Mouse (Mus musculus) small intestine, adult 2 months (tissue): ENCODE results near the gene Cacna1a. TPM values are rescaled to one million over a fixed set of nuclear protein-coding genes. Genes with fewer than 3 reads are reported as not detected.

Experiments
- H3K27ac ChIP-seq: fragments of 200-500 bp; 2 replicates; pipeline ENCODE4 v1.5.1; 2012; ENCODE audit warnings: low read depth, low read length, control low read depth, inconsistent platforms; ENCODE audit not compliant: insufficient read depth
- H3K27me3 ChIP-seq: fragments of 200-500 bp; 2 replicates; pipeline ENCODE4 v1.6.1; 2012; ENCODE audit warnings: mild to moderate bottlenecking, moderate library complexity, low read length, inconsistent platforms; ENCODE audit not compliant: control insufficient read depth, insufficient read depth
- H3K36me3 ChIP-seq: fragments of 200-500 bp; 2 replicates; pipeline ENCODE4 v1.6.1; 2012; ENCODE audit warnings: mild to moderate bottlenecking, low read length, control low read depth, inconsistent platforms; ENCODE audit not compliant: control insufficient read depth, insufficient read depth
- H3K4me1 ChIP-seq: fragments of 200-500 bp; 2 replicates; pipeline ENCODE4 v1.6.1; 2012; ENCODE audit warnings: low read length, inconsistent platforms, mixed read lengths; ENCODE audit not compliant: control insufficient read depth, insufficient read depth, insufficient read length
- H3K4me3 ChIP-seq: fragments of 200-500 bp; 2 replicates; pipeline ENCODE4 v1.5.1; 2012; ENCODE audit warnings: low read depth, mild to moderate bottlenecking, control low read depth, inconsistent platforms, low read length, moderate library complexity
- CTCF ChIP-seq: fragments of 200-500 bp; IDR thresholded peaks from 2 replicates; pipeline ENCODE4 v1.5.1; 2012; ENCODE audit warnings: low read depth, mild to moderate bottlenecking, control low read depth, inconsistent platforms, low read length, moderate library complexity, mixed read lengths; ENCODE audit not compliant: insufficient replicate concordance, insufficient read length; ENCODE audit errors: extremely low read depth
- POLR2A ChIP-seq: fragments of 200-500 bp; IDR thresholded peaks from 2 replicates; pipeline ENCODE4 v1.6.1; 2012; ENCODE audit warnings: low read depth, mild to moderate bottlenecking, control low read depth, inconsistent platforms, low read length, moderate library complexity
- WGBS: fragments of 180-500 bp; shearing (Covaris S2); methylation state at CpG from one replicate; pipeline ENCODE4 v1.1.7; 2018; 5-methylcytosine and 5-hydroxymethylcytosine counted together
- polyA plus RNA-seq: library from polyadenylated mRNA; depleted of rRNA; stranded (reverse); fragments of >200 nt; gene quantifications from 2 replicates; pipeline ENCODE4 v1.2.3, GENCODE M21; 2012

Cacna1a gene
- polyA plus RNA-seq, 1 experiment = 23.5 TPM

DNA sequence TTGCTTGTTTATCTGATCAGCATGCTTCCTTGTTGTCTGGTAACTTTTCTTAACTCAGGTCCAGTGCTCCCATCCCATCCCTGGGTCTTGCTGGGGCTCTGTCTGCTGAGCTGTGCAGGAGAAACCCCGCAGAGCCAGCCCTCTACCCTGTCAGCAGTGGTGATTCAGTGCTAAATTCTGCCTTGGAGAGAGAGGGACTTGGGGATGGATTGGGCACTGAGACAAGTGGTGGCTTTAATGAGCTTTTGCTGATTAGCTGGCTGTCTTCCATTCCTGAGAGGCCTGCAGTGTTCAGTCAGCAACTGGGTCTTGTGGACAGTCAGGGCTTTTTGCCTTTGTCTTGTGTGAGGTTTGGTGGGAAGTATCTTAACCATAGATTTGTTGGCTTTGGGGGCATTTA lies 78.7 kb downstream of the Cacna1a start:
- Histone ChIP-seq H3K4me1 (no peaks in the 10 kb centered on the region), H3K4me3 (no peak overlapping the region), H3K27me3 (no peaks in the 10 kb centered on the region)

DNA sequence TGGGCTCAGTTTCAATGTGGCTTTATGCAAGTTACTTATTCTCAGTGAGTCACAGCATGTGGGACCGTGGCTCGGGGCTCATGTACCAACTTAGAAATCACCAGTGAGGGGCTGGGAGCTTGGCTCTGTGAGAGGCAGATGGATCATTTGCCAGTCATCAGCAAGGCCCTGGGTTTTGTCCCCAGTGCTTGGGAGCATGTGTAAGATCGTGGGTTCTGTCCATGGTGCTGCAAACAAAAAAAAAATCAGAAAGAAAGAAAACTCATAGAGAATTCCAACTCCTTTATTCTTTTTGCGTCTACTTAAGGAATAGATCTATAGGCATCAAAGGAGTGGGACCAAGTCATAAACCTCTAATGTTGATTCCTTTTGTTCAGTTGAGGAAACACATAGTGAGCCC lies 80.8 kb downstream of the Cacna1a start:
- Histone ChIP-seq H3K4me3 (no peak overlapping the region), H3K27ac (no peak overlapping the region), H3K4me1 (no peaks in the 10 kb centered on the region), H3K36me3 (no peaks in the 10 kb centered on the region), H3K27me3 (no peaks in the 10 kb centered on the region)
- 76% methylated on average over 4 of the region's 4 CpGs for WGBS
- TF ChIP-seq CTCF = no peak
- no peak for TF ChIP-seq POLR2A

More for the DNA sequence above, 78.7 kb downstream of the Cacna1a start:
- Histone ChIP-seq H3K27ac (no peak overlapping the region), H3K36me3 (no peaks in the 10 kb centered on the region)
- TF ChIP-seq CTCF (no peak), POLR2A (no peak)
- WGBS = 74% methylated on average over 1 of the region's 1 CpGs

DNA sequence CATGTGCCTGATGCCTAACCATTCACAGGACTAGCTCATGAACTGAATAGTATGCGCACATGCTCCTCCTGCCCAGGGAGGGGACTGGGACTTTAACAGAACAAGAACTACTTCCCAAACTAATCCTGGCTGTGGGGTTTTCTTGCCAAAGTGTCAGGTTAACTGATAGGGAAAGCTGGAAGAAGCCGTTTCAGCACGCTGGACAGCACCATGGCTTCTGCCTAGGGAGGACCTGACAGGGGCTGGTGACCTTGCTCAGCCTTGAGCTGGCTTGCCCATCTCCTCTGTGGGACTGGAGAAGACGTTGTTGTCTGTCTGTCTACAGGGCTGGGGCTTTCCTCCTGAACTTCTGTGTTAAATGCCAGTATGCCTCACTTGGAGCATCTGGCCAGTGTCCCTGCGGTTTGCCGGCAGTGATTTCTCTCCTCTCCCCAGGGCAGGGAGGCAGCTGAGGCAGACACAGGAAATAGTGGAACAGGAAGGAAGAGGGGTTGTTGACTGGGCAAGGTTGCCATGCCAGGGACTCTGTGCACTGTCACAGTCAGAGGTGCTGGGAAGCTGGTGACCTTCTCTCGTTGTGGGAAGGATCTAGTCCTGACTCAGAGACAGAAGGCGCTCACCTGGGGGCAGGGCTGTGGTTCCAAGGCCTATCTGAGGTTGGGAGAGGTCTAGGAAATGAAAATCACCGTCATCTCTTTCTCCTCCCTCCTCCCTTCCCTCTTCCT lies 83.2 kb downstream of the Cacna1a start:
- Histone ChIP-seq H3K4me3 (no peak overlapping the region), H3K4me1 (no peaks in the 10 kb centered on the region), H3K27ac (no peak overlapping the region), H3K36me3 (no peaks in the 10 kb centered on the region), H3K27me3 (no peaks in the 10 kb centered on the region)
- TF ChIP-seq POLR2A (no peak), CTCF (no peak)
- WGBS = 51% methylated on average over 9 of the region's 9 CpGs

DNA sequence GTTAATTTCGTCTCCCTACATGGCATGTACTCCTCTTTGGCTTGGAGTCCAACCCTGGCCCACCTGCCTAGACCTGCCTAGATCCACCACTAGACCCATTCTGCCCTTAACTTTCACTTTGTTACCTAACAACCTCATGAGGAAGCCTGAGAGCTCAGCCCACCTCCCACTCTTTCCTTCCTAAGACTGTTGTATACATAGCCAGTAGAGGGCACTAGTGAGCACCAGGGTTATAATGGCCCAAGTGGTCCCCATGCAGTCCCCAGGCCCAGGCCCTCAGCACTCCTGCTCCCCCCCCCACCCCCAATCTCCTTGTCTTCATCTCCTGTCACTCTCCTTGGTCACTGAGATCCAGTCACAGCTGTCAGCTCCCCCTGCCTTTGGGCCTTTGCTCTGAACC lies 86.2 kb downstream of the Cacna1a start:
- Histone ChIP-seq H3K4me3 (no peak overlapping the region), H3K27me3 (no peaks in the 10 kb centered on the region), H3K4me1 (no peaks in the 10 kb centered on the region), H3K36me3 (no peaks in the 10 kb centered on the region), H3K27ac (no peak overlapping the region)
- TF ChIP-seq POLR2A (no peak), CTCF (peak; percentile 39; the same call in 1 of the 2 replicates)
- WGBS = 89% methylated on average over 1 of the region's 1 CpGs

DNA sequence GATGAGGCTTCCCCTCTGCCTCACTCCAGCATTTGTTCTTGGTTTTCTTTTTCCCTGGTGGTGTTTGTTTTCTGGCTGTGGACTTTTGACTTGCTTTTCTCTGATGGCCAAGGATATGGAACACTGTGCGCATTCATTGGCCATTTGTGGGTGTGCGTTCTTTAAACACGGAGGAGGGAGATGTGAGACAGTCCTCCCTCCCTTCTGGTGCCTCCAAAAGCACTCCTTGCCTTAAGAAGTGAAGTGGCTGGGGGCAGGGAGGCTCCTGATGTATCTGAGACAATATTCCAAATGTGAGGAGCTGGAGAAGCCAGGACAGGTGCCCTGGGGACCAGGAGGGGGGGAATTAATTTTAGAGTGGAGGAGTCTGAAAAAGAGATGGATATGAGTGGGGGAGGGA lies 89.1 kb downstream of the Cacna1a start:
- H3K27ac ChIP-seq = no peak overlapping the region
- no peaks in the 10 kb centered on the region for H3K27me3 ChIP-seq
- no peaks in the 10 kb centered on the region for H3K36me3 ChIP-seq
- H3K4me1 ChIP-seq = no peaks in the 10 kb centered on the region
- TF ChIP-seq CTCF (no peak), POLR2A (no peak)
- H3K4me3 ChIP-seq = no peak overlapping the region
- 84% methylated on average over 3 of the region's 3 CpGs for WGBS

DNA sequence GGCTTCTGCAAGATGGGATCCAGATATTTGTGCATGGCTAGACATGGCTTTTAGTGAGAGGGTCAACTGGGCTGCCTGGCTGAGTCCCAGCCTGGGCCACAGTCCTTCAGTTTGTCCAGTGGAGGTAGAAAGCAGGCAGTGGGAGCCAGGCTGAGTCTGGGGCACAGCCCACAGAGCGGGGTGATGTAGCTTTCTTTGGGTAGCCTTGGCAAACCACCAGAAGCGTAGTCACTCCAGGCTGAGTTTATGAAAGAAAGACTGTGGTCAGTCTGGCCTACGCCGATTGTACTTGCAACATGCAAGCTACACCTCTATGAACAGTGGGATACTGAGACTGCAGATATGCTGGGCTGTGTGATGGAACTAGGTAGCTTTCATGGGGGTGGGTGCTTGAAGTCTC lies 94.8 kb downstream of the Cacna1a start:
- TF ChIP-seq POLR2A = no peak
- WGBS = 92% methylated on average over 4 of the region's 4 CpGs
- H3K36me3 ChIP-seq = no peaks in the 10 kb centered on the region
- H3K4me1 ChIP-seq = no peaks in the 10 kb centered on the region
- no peaks in the 10 kb centered on the region for H3K27me3 ChIP-seq
- no peak overlapping the region for H3K27ac ChIP-seq
- H3K4me3 ChIP-seq = no peak overlapping the region

DNA sequence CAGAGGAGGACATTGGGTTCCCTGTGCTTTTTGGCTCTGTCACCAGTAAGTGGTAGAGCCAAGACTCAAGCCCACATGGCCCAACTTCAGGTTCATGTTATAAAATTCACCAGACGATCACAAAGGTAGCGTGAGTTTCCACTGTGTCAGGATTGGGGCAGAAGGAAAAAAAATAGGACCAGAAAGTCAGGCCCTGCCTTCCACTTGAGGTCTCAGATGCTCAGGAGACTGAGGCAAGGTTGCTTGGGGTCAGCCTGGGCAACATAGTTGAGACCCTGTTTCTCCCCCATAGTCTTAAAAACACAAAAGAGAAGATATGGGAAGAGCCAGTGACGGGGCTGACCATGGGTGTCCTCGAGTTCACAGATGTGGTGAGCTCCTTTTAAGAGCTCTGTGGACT lies 97.1 kb downstream of the Cacna1a start:
- Histone ChIP-seq H3K4me3 (no peak overlapping the region), H3K27ac (no peak overlapping the region), H3K4me1 (no peaks in the 10 kb centered on the region), H3K36me3 (no peaks in the 10 kb centered on the region), H3K27me3 (no peaks in the 10 kb centered on the region)
- TF ChIP-seq POLR2A (no peak), CTCF (no peak)
- WGBS = 82% methylated on average over 4 of the region's 4 CpGs

DNA sequence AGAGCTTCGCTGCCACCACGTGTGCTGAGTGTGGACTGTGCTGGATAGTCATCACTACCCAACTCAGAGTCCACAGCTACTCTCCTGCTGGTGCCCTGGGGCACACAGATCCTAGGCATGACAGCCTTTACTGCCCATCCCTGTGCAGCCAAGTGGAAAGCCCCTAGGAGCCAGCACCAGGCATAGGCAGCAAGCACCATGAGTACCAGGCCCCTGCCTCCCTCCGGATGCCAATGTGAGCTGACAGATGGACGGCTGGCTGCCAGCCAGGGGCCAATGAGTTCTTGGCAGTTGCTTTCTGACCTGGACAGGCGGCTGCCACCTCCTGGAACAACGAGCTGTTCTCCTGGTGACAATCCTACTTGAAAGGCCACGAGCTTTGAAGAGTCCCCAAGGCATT lies 97.6 kb downstream of the Cacna1a start:
- no peaks in the 10 kb centered on the region for H3K4me1 ChIP-seq
- no peaks in the 10 kb centered on the region for H3K36me3 ChIP-seq
- H3K4me3 ChIP-seq = no peak overlapping the region
- TF ChIP-seq CTCF = no peak
- no peak for TF ChIP-seq POLR2A
- no peak overlapping the region for H3K27ac ChIP-seq
- no peaks in the 10 kb centered on the region for H3K27me3 ChIP-seq
- WGBS = 35% methylated on average over 7 of the region's 7 CpGs
